Mouse (Mus musculus) liver, embryonic 15.5 days (tissue): ENCODE measurements around the gene Gm21915. TPM values are rescaled to one million over a fixed set of nuclear protein-coding genes. Genes with fewer than 3 reads are reported as not detected.
A peak's percentile ranks its signal among the peaks of the same experiment; 100 is the strongest.

Experiments used
- ATAC-seq: fragments of 200-750 bp; cut with Nextera tagmentation; 2 replicates; pipeline ENCODE4 v1.8.0; 2017; ENCODE audit warnings: moderate number of reproducible peaks, mild to moderate bottlenecking, moderate library complexity; ENCODE audit not compliant: insufficient read depth
- H3K27ac ChIP-seq: fragments of 300-500 bp; sonication (generic); replicated peaks from 2 replicates; pipeline ENCODE4 v1.5.1; 2015; ENCODE audit warnings: mild to moderate bottlenecking, inconsistent platforms
- H3K27me3 ChIP-seq: fragments of 300-500 bp; sonication (generic); 2 replicates; pipeline ENCODE4 v1.6.1; 2015; ENCODE audit warnings: mild to moderate bottlenecking, inconsistent platforms
- H3K36me3 ChIP-seq: fragments of 300-500 bp; sonication (generic); replicated peaks from 2 replicates; pipeline ENCODE4 v1.6.1; 2015; ENCODE audit warnings: moderate library complexity, mild to moderate bottlenecking, inconsistent platforms
- H3K4me1 ChIP-seq: fragments of 300-500 bp; sonication (generic); replicated peaks from 2 replicates; pipeline ENCODE4 v1.6.1; 2015; ENCODE audit warnings: inconsistent platforms
- H3K4me2 ChIP-seq: fragments of 300-500 bp; sonication (generic); 2 replicates; pipeline ENCODE4 v1.6.1; 2015; ENCODE audit warnings: moderate library complexity, mild to moderate bottlenecking, inconsistent platforms
- H3K4me3 ChIP-seq: fragments of 300-500 bp; sonication (generic); replicated peaks from 2 replicates; pipeline ENCODE4 v1.5.1; 2015; ENCODE audit warnings: mild to moderate bottlenecking, inconsistent platforms
- H3K9ac ChIP-seq: fragments of 300-500 bp; sonication (generic); 2 replicates; pipeline ENCODE4 v1.6.1; 2015; ENCODE audit warnings: moderate library complexity, mild to moderate bottlenecking, inconsistent platforms
- H3K9me3 ChIP-seq: fragments of 300-500 bp; sonication (generic); replicated peaks from 2 replicates; pipeline ENCODE4 v1.6.1; 2016; ENCODE audit warnings: inconsistent platforms
- WGBS: fragments of 180-500 bp; shearing (Covaris S2); methylation state at CpG from one replicate; pipeline ENCODE4 v1.1.7; 2015; ENCODE audit warnings: mixed read lengths; ENCODE audit not compliant: insufficient replicate concordance; 5-methylcytosine and 5-hydroxymethylcytosine counted together
- polyA plus RNA-seq: library from polyadenylated mRNA; unstranded; fragments of >200 nt; fragmentation: Nextera tagmentation; extraction: Ambion mirVana; gene quantifications from 2 replicates; pipeline ENCODE4 v1.2.1, GENCODE M21; 2015

Gm21915 gene
- polyA plus RNA-seq, 1 experiment from 2014 or later: not detected

GRCm38 (mm10) chr9:40671323-40671930 lies 1.0 kb downstream of the Gm21915 start:
- Histone ChIP-seq H3K4me3 (no peak overlapping the region), H3K27me3 (no peaks in the 10 kb centered on the region), H3K27ac (no peak overlapping the region), H3K4me1 (no peaks in the 10 kb centered on the region), H3K4me2 (no peak overlapping the region), H3K9me3 (no peaks in the 10 kb centered on the region), H3K36me3 (no peaks in the 10 kb centered on the region), H3K9ac (no peak overlapping the region)
- ATAC-seq: no peak
- WGBS: 44% methylated on average over 4 of the region's 4 CpGs

- Histone ChIP-seq H3K4me1 (no peaks in the 10 kb centered on the region), H3K27ac (no peak overlapping the region), H3K4me3 (no peak overlapping the region), H3K9ac (no peak overlapping the region), H3K27me3 (no peaks in the 10 kb centered on the region), H3K4me2 (no peak overlapping the region), H3K9me3 (no peaks in the 10 kb centered on the region), H3K36me3 (no peaks in the 10 kb centered on the region)
- no peak for ATAC-seq
- WGBS: 52% methylated on average over 12 of the region's 12 CpGs
Observed at GRCm38 (mm10) chr9:40675203-40675958, 5.0 kb downstream of the Gm21915 start.

GRCm38 (mm10) chr9:40678653-40679052 lies 8.2 kb downstream of the Gm21915 start:
- no peak for ATAC-seq
- Histone ChIP-seq H3K36me3 (no peaks in the 10 kb centered on the region), H3K9ac (no peak overlapping the region), H3K4me1 (no peaks in the 10 kb centered on the region), H3K4me2 (no peak overlapping the region), H3K9me3 (no peaks in the 10 kb centered on the region), H3K4me3 (no peak overlapping the region), H3K27ac (no peak overlapping the region), H3K27me3 (no peaks in the 10 kb centered on the region)
- WGBS: 52% methylated on average over 4 of the region's 4 CpGs

GRCm38 (mm10) chr9:40685801-40686420 lies 15.5 kb downstream of the Gm21915 start, which contains the start of gene Clmp:
Gene Clmp (plus strand): TSS chr9:40685962.
- Histone ChIP-seq H3K4me3 (peak within 1 kb of the TSS; percentile 49), H3K4me2 (peak within 1 kb of the TSS; percentile 65), H3K9ac (no peak within 1 kb of the TSS), H3K27me3 (peaks cover 46% of the 10 kb centered on the region), H3K9me3 (no peaks in the 10 kb centered on the region), H3K4me1 (no peaks in the 10 kb centered on the region), H3K27ac (no peak within 1 kb of the TSS), H3K36me3 (no peaks in the 10 kb centered on the region)
- no peak for ATAC-seq
- 1% methylated on average over 53 of the region's 53 CpGs for WGBS

GRCm38 (mm10) chr9:40686421-40686899 lies 16.0 kb downstream of the Gm21915 start:
- ATAC-seq: no peak
- no peak overlapping the region for H3K9ac ChIP-seq
- H3K27me3 ChIP-seq: peaks cover 46% of the 10 kb centered on the region
- no peak overlapping the region for H3K27ac ChIP-seq
- under 1% methylated on average over 23 of the region's 23 CpGs for WGBS
- no peaks in the 10 kb centered on the region for H3K9me3 ChIP-seq
- H3K4me2 ChIP-seq: peak overlapping the region; percentile 65
- no peaks in the 10 kb centered on the region for H3K36me3 ChIP-seq
- no peaks in the 10 kb centered on the region for H3K4me1 ChIP-seq
- peak overlapping the region; percentile 49 for H3K4me3 ChIP-seq

- H3K36me3 ChIP-seq: no peaks in the 10 kb centered on the region
- H3K9ac ChIP-seq: no peak overlapping the region
- no peak overlapping the region for H3K4me2 ChIP-seq
- no peak for ATAC-seq
- H3K4me1 ChIP-seq: no peaks in the 10 kb centered on the region
- 44% methylated on average over 5 of the region's 5 CpGs for WGBS
- no peaks in the 10 kb centered on the region for H3K9me3 ChIP-seq
- H3K27ac ChIP-seq: no peak overlapping the region
- no peak overlapping the region for H3K4me3 ChIP-seq
- peaks cover 46% of the 10 kb centered on the region for H3K27me3 ChIP-seq
Observed at GRCm38 (mm10) chr9:40687053-40687452, 16.6 kb downstream of the Gm21915 start.

- Histone ChIP-seq H3K27ac (no peak overlapping the region), H3K27me3 (peaks cover 46% of the 10 kb centered on the region), H3K9me3 (no peaks in the 10 kb centered on the region), H3K4me1 (no peaks in the 10 kb centered on the region), H3K4me2 (no peak overlapping the region), H3K4me3 (no peak overlapping the region), H3K36me3 (no peaks in the 10 kb centered on the region), H3K9ac (no peak overlapping the region)
- no peak for ATAC-seq
- 43% methylated on average over 3 of the region's 3 CpGs for WGBS
Observed at GRCm38 (mm10) chr9:40687553-40687952, 17.1 kb downstream of the Gm21915 start.

- no peaks in the 10 kb centered on the region for H3K9me3 ChIP-seq
- ATAC-seq: no peak
- 58% methylated on average over 7 of the region's 7 CpGs for WGBS
- no peak overlapping the region for H3K4me2 ChIP-seq
- H3K9ac ChIP-seq: no peak overlapping the region
- H3K36me3 ChIP-seq: no peaks in the 10 kb centered on the region
- no peaks in the 10 kb centered on the region for H3K4me1 ChIP-seq
- H3K4me3 ChIP-seq: no peak overlapping the region
- peaks cover 29% of the 10 kb centered on the region for H3K27me3 ChIP-seq
- no peak overlapping the region for H3K27ac ChIP-seq
Observed at GRCm38 (mm10) chr9:40690511-40690910, 20.1 kb downstream of the Gm21915 start.

- WGBS: 42% methylated on average over 3 of the region's 3 CpGs
- Histone ChIP-seq H3K27me3 (peaks cover 4% of the 10 kb centered on the region; the same call in 1 of the 2 replicates), H3K9ac (no peak overlapping the region), H3K4me1 (no peaks in the 10 kb centered on the region), H3K9me3 (no peaks in the 10 kb centered on the region), H3K4me2 (no peak overlapping the region), H3K4me3 (no peak overlapping the region), H3K27ac (no peak overlapping the region), H3K36me3 (no peaks in the 10 kb centered on the region)
- ATAC-seq: no peak
Observed at GRCm38 (mm10) chr9:40693026-40693425, 22.6 kb downstream of the Gm21915 start.

- no peak overlapping the region for H3K4me3 ChIP-seq
- peaks cover 4% of the 10 kb centered on the region; the same call in 1 of the 2 replicates for H3K27me3 ChIP-seq
- H3K36me3 ChIP-seq: no peaks in the 10 kb centered on the region
- H3K9ac ChIP-seq: no peak overlapping the region
- H3K4me1 ChIP-seq: no peaks in the 10 kb centered on the region
- no peak overlapping the region for H3K4me2 ChIP-seq
- no peaks in the 10 kb centered on the region for H3K9me3 ChIP-seq
- no peak for ATAC-seq
- H3K27ac ChIP-seq: no peak overlapping the region
- 64% methylated on average over 5 of the region's 5 CpGs for WGBS
Observed at GRCm38 (mm10) chr9:40693768-40694167, 23.4 kb downstream of the Gm21915 start.

- H3K4me2 ChIP-seq: no peak overlapping the region
- 76% methylated on average over 12 of the region's 12 CpGs for WGBS
- 0 out of 2 replicates have a peak, but pooled peaks cover under 1% of the 10 kb centered on the region for H3K27me3 ChIP-seq
- H3K9ac ChIP-seq: no peak overlapping the region
- no peaks in the 10 kb centered on the region for H3K36me3 ChIP-seq
- no peak overlapping the region for H3K27ac ChIP-seq
- ATAC-seq: no peak
- no peak overlapping the region for H3K4me3 ChIP-seq
- H3K4me1 ChIP-seq: no peaks in the 10 kb centered on the region
- H3K9me3 ChIP-seq: no peaks in the 10 kb centered on the region
Observed at GRCm38 (mm10) chr9:40694284-40694683, 23.9 kb downstream of the Gm21915 start.
